Mouse (Mus musculus) neural tube, embryonic 13.5 days (tissue): Measurements from ENCODE around the gene Gsc2. TPM values are rescaled to one million over a fixed set of nuclear protein-coding genes. Genes with fewer than 3 reads are reported as not detected.

ENCODE experiments used
- ATAC-seq: fragments of 200-750 bp; cut with Nextera tagmentation; 2 replicates; pipeline ENCODE4 v1.8.0; 2017; ENCODE audit warnings: low read depth, mild to moderate bottlenecking, moderate TSS enrichment, moderate library complexity
- H3K27ac ChIP-seq: fragments of 300-500 bp; sonication (generic); replicated peaks from 2 replicates; pipeline ENCODE4 v1.5.1; 2015; ENCODE audit warnings: moderate library complexity, mild to moderate bottlenecking, inconsistent platforms
- H3K27me3 ChIP-seq: fragments of 300-500 bp; sonication (generic); 2 replicates; pipeline ENCODE4 v1.6.1; 2015; ENCODE audit warnings: mild to moderate bottlenecking, inconsistent platforms
- H3K36me3 ChIP-seq: fragments of 300-500 bp; sonication (generic); 2 replicates; pipeline ENCODE4 v1.6.1; 2015; ENCODE audit warnings: mild to moderate bottlenecking, inconsistent platforms
- H3K4me1 ChIP-seq: fragments of 300-500 bp; sonication (generic); replicated peaks from 2 replicates; pipeline ENCODE4 v1.6.1; 2015; ENCODE audit warnings: inconsistent platforms
- H3K4me2 ChIP-seq: fragments of 300-500 bp; sonication (generic); 2 replicates; pipeline ENCODE4 v1.6.1; 2015; ENCODE audit warnings: inconsistent platforms, mild to moderate bottlenecking, moderate library complexity
- H3K4me3 ChIP-seq: fragments of 300-500 bp; sonication (generic); 2 replicates; pipeline ENCODE4 v1.5.1; 2015; ENCODE audit warnings: mild to moderate bottlenecking, inconsistent platforms
- H3K9ac ChIP-seq: fragments of 300-500 bp; sonication (generic); 2 replicates; pipeline ENCODE4 v1.6.1; 2015; ENCODE audit warnings: moderate library complexity, mild to moderate bottlenecking, inconsistent platforms
- H3K9me3 ChIP-seq: fragments of 300-500 bp; sonication (generic); 2 replicates; pipeline ENCODE4 v1.6.1; 2016; ENCODE audit warnings: inconsistent platforms
- WGBS: fragments of 180-500 bp; shearing (Covaris S2); methylation state at CpG from one replicate; pipeline ENCODE4 v1.1.7; 2015; 5-methylcytosine and 5-hydroxymethylcytosine counted together
- polyA plus RNA-seq: library from polyadenylated mRNA; unstranded; fragments of >200 nt; fragmentation: Nextera tagmentation; extraction: Ambion mirVana; gene quantifications from 2 replicates; pipeline ENCODE4 v1.2.1, GENCODE M21; 2015

Gsc2 gene
- polyA plus RNA-seq, 1 experiment from 2014 or later, result not detected

DNA sequence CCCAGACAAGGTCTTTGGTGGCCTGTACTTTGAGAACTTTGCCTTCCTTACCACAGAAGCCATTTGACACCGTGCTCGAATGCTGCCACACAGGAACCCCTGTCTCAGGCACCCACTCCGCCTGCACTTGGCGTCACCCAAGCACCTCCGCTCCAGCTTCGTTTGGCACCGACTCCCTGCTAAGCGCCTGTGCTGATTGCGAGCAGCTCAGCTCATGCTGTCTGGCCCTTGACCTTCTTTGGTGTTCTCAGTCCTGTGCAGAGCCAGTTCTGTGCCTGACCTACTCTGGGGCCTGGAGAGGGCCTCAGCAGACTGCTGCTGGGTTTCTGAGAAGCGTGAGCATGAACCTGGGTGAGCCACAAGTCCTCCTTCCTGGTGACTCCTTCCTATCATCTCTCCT lies 21.9 kb upstream of the Gsc2 start:
- Histone ChIP-seq H3K4me3 (no peak overlapping the region), H3K9ac (no peak overlapping the region), H3K4me2 (no peak overlapping the region), H3K27ac (no peak overlapping the region), H3K36me3 (no peaks in the 10 kb centered on the region), H3K9me3 (no peaks in the 10 kb centered on the region), H3K27me3 (0 out of 2 replicates have a peak, but pooled peaks cover 6% of the 10 kb centered on the region), H3K4me1 (0 out of 2 replicates have a peak, but pooled peaks cover 5% of the 10 kb centered on the region)
- ATAC-seq, result no peak
- 82% methylated on average over 10 of the region's 10 CpGs for WGBS

DNA sequence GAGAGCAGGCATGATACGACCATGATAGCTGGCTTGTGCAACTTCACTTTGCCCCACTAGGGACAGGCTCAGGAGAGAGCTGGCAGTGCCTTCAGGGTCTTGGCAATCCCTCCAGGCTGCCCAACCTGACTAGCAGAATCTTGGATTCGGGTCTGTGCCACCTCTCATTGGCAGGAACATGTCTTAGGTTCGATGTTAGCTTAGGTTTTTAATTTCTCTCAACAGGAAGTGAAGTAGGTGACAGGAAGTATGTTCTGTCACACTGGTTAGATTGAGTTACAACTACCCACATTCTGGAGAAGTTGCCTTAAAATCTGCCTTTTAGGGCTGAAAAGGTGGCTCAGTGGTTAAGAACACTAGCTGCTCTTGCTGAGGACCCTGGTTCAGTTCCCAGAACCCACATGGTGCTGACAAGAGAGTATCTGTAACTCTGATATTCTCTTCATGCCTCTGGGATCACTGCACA lies 19.6 kb upstream of the Gsc2 start:
- no peak for ATAC-seq
- no peak overlapping the region for H3K4me2 ChIP-seq
- WGBS, result 73% methylated on average over 3 of the region's 3 CpGs
- 0 out of 2 replicates have a peak, but pooled peaks cover 5% of the 10 kb centered on the region for H3K4me1 ChIP-seq
- no peak overlapping the region for H3K27ac ChIP-seq
- H3K4me3 ChIP-seq, result no peak overlapping the region
- H3K9ac ChIP-seq, result no peak overlapping the region
- 0 out of 2 replicates have a peak, but pooled peaks cover 6% of the 10 kb centered on the region for H3K27me3 ChIP-seq
- H3K36me3 ChIP-seq, result no peaks in the 10 kb centered on the region
- no peaks in the 10 kb centered on the region for H3K9me3 ChIP-seq

DNA sequence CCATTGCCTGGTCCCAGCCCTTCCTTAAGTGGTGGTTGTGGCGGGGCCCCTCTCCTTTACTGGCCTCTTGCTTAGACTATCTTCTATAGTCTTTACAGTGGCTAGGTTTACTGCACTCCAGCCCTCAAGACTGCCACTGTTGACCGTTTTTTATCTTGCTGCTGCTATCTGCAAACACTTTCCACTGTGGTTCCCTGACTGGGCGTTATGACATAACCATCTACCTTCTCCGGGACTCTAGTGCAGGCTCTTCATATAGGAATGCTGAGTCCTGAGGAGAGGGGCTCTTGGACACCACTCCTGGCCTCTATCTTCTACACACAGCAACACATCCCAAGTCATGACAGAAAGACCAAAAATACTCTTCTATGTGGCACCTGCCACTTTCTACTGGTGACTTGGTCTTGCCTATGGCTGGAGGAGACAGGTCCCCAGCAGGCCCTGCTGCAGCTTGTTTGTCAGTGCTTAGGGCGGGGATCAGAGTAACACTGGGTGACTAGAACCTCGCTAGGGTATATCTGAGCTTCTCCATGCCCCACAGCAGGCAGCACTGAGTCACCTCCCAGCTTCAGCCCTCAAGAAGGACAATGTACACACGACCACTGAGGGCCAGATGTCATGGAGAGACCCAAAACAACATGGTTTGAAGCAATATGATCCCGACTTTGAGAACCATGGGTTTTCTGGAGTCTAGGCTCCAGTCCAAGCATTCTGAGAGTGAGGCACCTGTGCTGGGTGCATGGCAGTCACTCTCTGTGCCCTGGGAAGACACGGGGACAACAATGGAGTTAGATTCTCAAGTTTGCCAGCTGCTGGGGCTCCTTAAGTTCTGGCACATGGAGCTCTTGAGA lies 19.0 kb upstream of the Gsc2 start:
- Histone ChIP-seq H3K9ac (no peak overlapping the region), H3K9me3 (no peaks in the 10 kb centered on the region), H3K4me2 (no peak overlapping the region), H3K4me3 (no peak overlapping the region), H3K36me3 (no peaks in the 10 kb centered on the region), H3K4me1 (peaks cover 2% of the 10 kb centered on the region), H3K27me3 (0 out of 2 replicates have a peak, but pooled peaks cover 6% of the 10 kb centered on the region), H3K27ac (no peak overlapping the region)
- 76% methylated on average over 9 of the region's 9 CpGs for WGBS
- ATAC-seq, result no peak

DNA sequence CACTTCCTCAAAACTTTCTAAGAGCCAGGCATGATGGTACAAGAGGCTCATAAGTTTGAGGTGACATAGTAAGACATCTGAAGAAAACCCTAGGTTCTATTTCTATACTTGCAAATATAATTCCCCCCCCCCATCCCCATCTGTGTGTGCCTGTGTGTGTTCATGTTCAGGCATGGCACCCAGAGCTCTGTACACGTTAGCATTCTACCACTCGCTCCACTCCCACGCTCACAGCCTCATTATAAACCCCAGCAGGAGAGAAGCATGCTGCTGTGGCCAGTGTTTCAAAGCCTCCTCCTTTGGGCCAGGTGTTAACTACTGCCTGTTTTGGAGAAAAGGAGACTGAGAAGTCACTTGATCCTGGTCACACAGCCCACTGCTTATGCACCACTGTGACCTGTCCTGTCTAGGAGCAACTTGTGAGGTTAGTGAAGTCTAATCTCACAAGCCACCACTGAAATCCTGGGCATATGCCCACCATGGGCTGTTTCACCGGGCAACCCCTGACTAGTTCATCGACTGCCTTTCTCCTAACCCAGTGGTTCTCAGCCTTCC lies 17.1 kb upstream of the Gsc2 start:
- 75% methylated on average over 5 of the region's 5 CpGs for WGBS

DNA sequence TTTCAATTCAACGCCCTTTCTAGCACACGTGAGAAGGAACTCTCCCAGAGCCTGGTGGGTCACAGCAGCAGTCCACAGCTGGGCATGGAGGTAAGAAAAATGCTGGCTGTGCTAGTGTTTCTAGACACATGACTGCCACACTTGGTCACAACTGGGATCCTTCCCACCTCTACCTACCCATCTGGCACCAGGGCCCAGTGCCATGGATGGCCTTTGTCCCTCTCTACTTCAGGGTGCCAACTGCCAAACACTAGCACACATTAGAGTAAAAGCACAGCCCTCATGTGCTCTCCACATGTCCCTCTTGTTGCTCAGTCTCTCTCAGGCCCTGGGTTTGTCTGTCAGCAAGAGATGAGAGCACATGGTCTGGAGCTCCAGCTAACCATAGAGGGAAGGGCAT lies 14.8 kb upstream of the Gsc2 start:
- H3K27me3 ChIP-seq, result no peaks in the 10 kb centered on the region
- H3K36me3 ChIP-seq, result peaks cover 18% of the 10 kb centered on the region
- H3K4me1 ChIP-seq, result peaks cover 26% of the 10 kb centered on the region
- no peaks in the 10 kb centered on the region for H3K9me3 ChIP-seq
- no peak overlapping the region for H3K4me3 ChIP-seq
- H3K27ac ChIP-seq, result 0 out of 2 replicates have a peak overlapping the region, but pooled peaks have one; percentile 90
- ATAC-seq, result no peak
- no peak overlapping the region for H3K9ac ChIP-seq
- 45% methylated on average over 2 of the region's 2 CpGs for WGBS
- no peak overlapping the region for H3K4me2 ChIP-seq

More for the DNA sequence above, 17.1 kb upstream of the Gsc2 start:
- Histone ChIP-seq H3K36me3 (no peaks in the 10 kb centered on the region), H3K4me1 (peaks cover 11% of the 10 kb centered on the region), H3K9ac (no peak overlapping the region), H3K9me3 (no peaks in the 10 kb centered on the region), H3K27ac (no peak overlapping the region), H3K27me3 (0 out of 2 replicates have a peak, but pooled peaks cover 2% of the 10 kb centered on the region), H3K4me3 (no peak overlapping the region), H3K4me2 (no peak overlapping the region)
- ATAC-seq, result no peak

DNA sequence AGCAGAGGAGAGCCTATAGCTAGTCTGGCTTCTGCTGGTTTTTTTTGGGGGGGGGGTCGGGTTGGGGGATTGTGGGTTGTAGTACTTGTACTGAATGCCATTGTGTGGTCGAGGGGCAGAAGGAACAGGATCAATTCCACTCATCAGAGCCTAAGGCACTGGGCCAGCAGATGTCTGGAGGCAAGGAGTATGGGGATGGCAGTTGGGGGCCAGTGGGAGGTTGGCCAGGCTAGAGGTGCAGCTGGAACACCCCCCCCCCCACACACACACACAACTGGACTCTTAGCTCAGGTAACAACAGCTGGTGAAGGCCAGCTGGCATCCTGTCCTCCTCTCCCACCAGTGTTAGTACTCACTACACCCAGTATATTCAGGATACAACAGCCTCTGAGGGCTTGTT lies 14.4 kb upstream of the Gsc2 start:
- H3K9me3 ChIP-seq, result no peaks in the 10 kb centered on the region
- H3K4me2 ChIP-seq, result peak overlapping the region; percentile 89
- peaks cover 26% of the 10 kb centered on the region for H3K4me1 ChIP-seq
- 6% methylated on average over 2 of the region's 2 CpGs for WGBS
- no peaks in the 10 kb centered on the region for H3K27me3 ChIP-seq
- peak overlapping the region; percentile 90 for H3K27ac ChIP-seq
- no peak overlapping the region for H3K4me3 ChIP-seq
- H3K36me3 ChIP-seq, result peaks cover 19% of the 10 kb centered on the region
- peak overlapping the region; percentile 93; the same call in 1 of the 2 replicates for H3K9ac ChIP-seq
- peak; percentile 3; the same call in 1 of the 2 replicates for ATAC-seq

DNA sequence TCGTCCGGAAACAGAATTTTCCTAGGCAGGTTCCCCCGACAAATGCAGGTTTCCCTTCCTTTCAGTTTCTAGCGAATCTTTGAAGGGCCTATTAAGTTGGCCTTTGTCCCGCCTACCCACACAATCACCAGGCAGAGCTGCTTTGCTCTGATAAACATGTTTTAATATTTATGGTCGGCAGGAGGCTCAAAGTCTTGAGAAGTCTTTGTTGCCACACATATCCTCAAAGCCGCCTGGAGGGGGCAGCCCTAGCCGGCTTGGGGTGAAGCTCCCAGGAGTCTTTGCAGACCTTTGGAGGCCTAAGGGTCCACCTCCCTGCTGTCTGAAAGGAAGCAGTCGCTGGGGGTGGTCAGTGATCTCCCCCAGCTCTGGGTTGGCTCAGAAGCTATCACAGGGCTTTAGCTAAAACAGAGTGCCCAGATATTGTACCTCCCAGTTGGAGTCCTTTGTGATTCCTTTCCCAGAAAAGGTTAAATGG lies 13.8 kb upstream of the Gsc2 start:
- peak; percentile 42 for ATAC-seq
- H3K4me3 ChIP-seq, result peak overlapping the region; percentile 86
- WGBS, result under 1% methylated on average over 9 of the region's 9 CpGs
- H3K36me3 ChIP-seq, result peaks cover 19% of the 10 kb centered on the region
- peak overlapping the region; percentile 93 for H3K9ac ChIP-seq
- peaks cover 26% of the 10 kb centered on the region for H3K4me1 ChIP-seq
- H3K27me3 ChIP-seq, result no peaks in the 10 kb centered on the region
- peak overlapping the region; percentile 89 for H3K4me2 ChIP-seq
- H3K9me3 ChIP-seq, result no peaks in the 10 kb centered on the region
- H3K27ac ChIP-seq, result peak overlapping the region; percentile 90

DNA sequence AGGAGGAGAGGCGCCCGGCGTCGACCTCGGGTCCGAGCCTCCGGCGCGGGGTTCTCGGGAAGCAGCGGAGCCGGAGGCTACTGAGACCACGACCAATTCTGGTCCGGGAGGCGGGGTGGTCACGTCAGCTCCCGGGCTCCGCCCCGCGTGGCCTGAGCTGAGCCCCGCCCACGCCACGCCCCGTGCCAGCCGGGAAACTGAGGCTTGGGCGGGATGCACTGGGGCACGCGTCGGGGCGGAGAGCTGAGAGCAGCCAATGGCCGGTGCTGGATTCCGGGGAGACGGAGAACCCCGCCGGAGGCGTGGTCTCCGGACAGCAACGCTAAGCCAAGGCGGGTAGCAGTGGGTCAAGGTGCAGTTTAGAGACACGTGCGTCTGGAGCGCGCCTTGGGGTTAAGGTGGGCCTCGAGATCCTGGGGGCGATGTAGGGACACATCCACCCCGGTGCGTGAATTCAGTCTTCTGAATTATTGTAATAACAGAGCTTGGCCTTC lies 13.3 kb upstream of the Gsc2 start, which contains the start of gene Slc25a1:
Gene Slc25a1, minus strand, starts transcription at position 133 of the 494 bp plus-strand sequence.
- ATAC-seq, result peak; percentile 83
- Histone ChIP-seq H3K27me3 (no peaks in the 10 kb centered on the region), H3K9me3 (no peaks in the 10 kb centered on the region), H3K4me1 (peaks cover 31% of the 10 kb centered on the region), H3K36me3 (peaks cover 19% of the 10 kb centered on the region), H3K4me2 (peak within 1 kb of the TSS; percentile 89), H3K4me3 (peak within 1 kb of the TSS; percentile 86), H3K27ac (peak within 1 kb of the TSS; percentile 90), H3K9ac (peak within 1 kb of the TSS; percentile 93)
- under 1% methylated on average over 47 of the region's 47 CpGs for WGBS

DNA sequence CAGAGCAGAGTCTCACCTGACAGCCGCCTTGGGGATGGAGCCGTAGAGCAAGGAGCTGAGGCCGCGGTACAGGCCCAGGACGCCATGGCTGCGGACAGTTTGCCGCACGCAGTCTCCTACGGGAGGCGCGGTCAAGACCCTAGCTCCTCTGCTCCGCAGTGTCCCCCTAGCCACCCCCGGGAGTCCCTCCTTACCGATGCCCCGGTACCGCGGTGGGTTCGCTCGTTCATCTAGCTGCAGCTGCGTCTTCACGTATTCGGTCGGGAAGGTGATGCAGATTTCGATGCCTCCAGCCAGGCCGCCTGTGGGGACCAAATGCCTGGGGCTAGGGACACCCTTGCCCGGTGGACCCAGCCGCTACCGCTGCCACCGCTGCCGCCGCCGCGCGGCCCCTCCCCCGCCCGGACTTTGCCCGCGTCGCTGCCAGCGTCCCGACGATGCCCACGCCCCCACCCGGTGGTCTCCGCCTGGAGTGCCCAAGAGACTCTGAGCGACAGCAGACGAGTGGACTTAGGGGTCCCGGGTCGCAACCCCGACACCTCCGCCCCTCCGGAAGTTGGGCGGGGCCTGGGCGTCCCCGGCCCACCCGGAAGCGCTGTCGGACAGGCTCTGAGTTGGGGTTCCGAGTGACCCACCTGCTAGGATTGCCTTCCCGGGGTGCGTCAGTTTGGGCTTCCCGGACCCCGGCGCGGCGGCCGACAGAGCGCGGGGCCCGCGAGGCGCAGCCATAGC lies 12.7 kb upstream of the Gsc2 start:
- WGBS, result under 1% methylated on average over 72 of the region's 72 CpGs
- peak overlapping the region; percentile 90 for H3K27ac ChIP-seq
- ATAC-seq, result peak; percentile 49

DNA sequence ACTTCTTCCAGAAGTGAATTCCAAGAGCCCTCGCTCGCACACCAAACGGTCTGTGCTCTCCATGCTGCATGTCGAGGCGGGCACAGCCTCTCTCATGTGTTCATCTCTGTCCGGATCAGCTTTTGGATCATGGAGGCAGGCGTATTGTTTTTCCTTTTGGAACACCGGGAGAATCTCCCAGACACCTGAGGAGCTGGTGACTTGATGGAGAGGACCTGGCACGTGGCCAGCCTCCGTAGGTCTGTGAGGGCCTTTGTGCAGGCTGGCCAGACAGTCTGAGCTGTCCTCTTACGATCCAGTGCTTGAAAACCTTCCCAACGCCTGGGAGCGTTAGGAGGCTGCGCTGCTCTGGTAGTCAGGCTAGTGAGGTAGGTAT lies 7.3 kb upstream of the Gsc2 start:
- H3K4me2 ChIP-seq, result peak overlapping the region; percentile 98
- H3K36me3 ChIP-seq, result peaks cover 19% of the 10 kb centered on the region
- H3K27ac ChIP-seq, result peak overlapping the region; percentile 89
- H3K4me3 ChIP-seq, result peak overlapping the region; percentile 84
- no peaks in the 10 kb centered on the region for H3K9me3 ChIP-seq
- WGBS, result under 1% methylated on average over 14 of the region's 14 CpGs
- peak overlapping the region; percentile 92 for H3K9ac ChIP-seq
- H3K4me1 ChIP-seq, result peaks cover 47% of the 10 kb centered on the region
- ATAC-seq, result peak; percentile 26
- peaks cover 37% of the 10 kb centered on the region for H3K27me3 ChIP-seq

More for the DNA sequence above, 12.7 kb upstream of the Gsc2 start:
- H3K9me3 ChIP-seq, result no peaks in the 10 kb centered on the region
- H3K4me3 ChIP-seq, result peak overlapping the region; percentile 86
- peaks cover 19% of the 10 kb centered on the region for H3K36me3 ChIP-seq
- H3K4me2 ChIP-seq, result peak overlapping the region; percentile 89
- no peaks in the 10 kb centered on the region for H3K27me3 ChIP-seq
- H3K4me1 ChIP-seq, result peaks cover 37% of the 10 kb centered on the region
- peak overlapping the region; percentile 93 for H3K9ac ChIP-seq

DNA sequence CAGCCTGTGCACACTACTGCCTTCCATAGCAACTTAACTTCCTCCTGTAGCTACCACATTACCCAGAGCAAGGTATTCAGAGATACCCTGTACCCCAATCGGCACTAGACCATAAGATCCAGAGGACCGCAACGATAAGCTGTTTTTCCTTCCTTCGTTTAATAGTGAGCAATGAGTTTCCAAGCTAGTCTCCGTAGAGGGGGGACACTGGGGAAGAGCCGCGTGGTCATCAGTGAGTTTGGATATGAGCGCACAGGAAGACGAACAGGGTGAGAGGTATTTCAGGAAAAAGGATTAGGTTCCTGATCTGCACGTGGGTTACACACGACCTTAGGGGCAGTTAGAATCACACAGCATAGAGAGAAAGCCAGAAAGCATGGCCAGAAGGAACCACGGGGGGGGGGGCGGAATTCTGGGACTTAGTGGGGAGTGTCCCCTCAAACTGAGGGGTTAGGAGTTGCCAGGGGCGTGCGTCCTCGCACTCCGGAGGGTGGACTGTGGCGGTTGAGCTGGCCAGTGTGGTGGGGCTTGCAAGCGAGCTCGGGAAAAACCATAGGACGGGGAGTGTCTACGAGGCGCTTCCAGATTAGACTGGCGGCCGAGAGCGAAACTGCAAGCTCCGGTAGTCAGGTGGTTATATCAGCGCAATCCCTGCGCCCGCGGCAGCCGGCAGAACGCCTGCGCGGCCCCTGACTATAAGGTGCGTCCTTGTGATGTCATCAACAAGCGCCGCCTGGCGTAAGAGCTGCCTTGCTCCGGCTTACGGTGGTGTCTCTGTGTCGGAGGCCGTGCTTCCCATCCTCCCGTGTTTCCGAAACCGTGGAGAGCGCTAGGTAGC lies 6.7 kb upstream of the Gsc2 start:
- peak; percentile 96 for ATAC-seq
- peak overlapping the region; percentile 92 for H3K27ac ChIP-seq
- peak overlapping the region; percentile 84 for H3K4me3 ChIP-seq
- peaks cover 43% of the 10 kb centered on the region for H3K27me3 ChIP-seq
- no peaks in the 10 kb centered on the region for H3K9me3 ChIP-seq
- H3K4me1 ChIP-seq, result peaks cover 41% of the 10 kb centered on the region
- peak overlapping the region; percentile 92 for H3K9ac ChIP-seq
- WGBS, result 2% methylated on average over 46 of the region's 47 CpGs
- H3K4me2 ChIP-seq, result peak overlapping the region; percentile 98
- H3K36me3 ChIP-seq, result peaks cover 19% of the 10 kb centered on the region
